Mouse (Mus musculus): Measurements from ENCODE around the gene Klf16.

The Klf16 gene

DNA sequence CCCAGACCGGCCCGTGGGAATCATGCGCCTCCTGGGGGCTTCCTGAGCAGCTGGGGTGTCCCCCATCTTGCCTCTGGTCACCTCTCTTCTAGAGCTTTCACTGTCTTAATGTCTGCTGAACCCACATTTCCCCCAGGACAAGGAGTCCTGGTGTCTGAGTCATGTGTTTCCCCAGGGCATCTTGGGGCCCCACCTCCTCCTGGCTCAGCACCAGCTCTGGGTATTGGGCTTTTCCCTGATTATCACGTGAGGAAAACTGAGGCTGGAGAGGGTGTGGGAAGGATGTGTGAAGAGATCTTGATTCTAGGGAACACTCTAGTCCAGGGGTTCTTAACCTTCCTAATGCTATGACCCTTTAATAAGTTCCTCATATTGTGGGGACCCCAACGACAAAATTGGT, 38.9 kb downstream of the Klf16 start:
- DNase-seq: no peak

DNA sequence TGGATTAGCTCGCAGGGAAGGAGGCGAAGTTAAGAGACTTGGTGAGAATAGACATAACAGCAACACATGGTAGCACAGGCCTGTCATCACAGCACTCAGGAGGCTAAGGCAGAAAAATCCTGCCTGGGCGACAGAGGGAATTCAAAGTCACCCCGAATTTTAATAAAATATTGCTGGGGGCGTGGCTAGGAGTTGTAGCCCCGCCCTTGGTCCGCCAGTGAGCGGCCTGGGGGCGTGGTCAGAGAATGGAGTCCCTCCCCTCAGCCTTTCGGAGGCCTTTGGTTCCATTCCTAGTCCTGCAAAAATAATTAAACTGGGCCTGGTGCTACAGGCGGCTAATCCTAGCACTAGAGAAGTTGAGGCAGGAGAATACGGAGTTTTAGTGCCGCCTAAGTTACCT, 41.4 kb downstream of the Klf16 start:
- DNase-seq: no peak

DNA sequence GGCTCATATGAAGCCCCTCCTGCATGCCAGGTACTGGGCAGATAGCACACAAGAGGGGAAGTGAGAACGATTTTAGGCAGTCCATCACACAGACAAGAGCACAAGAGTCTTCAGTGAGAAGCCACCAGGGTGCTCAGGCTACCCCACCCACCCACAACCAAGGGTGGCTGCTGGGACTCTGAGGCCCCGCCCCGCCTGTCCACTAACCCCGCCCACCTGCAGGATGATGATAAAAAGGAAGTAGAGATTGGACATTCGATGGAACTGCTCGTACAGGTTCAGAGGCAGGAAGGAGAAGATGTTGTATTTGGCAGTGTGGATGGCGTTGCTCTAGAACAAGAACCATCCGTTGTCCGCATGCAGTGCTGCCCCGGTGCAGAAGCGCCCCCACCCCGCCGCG, 42.0 kb downstream of the Klf16 start:
- no peak for DNase-seq

DNA sequence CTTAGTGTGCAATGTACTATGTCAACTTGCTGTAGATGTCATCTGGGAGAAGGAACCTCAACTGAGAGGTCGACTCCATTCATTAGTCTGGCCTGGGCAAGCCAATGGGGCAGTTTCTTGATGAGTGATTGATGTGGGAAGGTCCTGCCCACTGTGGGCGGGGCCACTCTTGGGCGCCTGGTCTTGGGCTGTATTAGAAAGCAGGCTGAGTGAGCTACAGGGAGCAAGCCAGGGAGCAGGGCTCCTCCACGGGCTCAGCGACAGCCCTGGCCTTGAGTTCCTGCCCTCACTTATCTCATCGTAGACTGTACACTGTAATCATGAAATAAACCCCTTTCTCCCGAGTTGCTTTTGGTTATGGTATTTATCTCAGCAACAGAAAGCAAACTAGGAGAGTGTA, 43.4 kb downstream of the Klf16 start:
- DNase-seq: no peak

DNA sequence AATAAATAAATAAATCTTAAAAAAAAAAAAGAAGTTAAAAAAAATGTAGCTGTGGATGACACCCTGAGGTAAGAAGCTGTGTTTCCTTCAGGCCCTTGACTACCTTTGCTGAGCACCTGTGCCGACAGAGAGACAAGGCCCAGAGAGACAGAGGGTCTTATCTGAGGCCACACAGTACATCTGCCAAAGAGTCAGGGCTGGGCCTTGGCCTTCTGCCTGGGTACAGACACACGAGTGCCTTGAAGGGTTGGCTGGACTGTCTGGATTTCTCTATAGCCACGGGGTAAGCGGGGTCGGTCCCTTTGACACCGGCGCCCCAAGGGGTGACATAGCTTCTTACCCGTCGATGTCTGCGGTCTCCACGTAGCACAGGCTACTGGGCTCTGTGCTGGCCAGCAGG, 44.3 kb downstream of the Klf16 start:
- no peak for DNase-seq

DNA sequence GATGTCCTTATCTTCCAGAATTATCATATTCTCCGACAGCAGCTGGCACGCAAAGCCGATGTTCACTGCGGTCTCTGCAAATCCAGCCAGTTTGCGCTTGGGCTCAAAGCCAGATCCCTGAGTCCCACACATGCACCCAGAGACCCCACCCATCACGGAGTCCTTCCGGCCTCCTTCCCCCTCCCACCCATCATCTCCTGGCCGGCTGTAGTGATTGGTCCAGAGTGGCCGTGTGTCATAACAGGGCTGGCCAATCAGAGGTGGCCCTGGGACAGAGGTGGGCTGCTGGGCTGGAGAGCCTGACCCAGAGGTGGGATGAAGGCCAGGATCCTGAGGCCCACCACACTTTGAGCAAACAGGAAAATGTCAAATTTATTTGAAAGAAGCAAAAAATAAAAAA, 50.9 kb downstream of the Klf16 start:
- no peak for DNase-seq

DNA sequence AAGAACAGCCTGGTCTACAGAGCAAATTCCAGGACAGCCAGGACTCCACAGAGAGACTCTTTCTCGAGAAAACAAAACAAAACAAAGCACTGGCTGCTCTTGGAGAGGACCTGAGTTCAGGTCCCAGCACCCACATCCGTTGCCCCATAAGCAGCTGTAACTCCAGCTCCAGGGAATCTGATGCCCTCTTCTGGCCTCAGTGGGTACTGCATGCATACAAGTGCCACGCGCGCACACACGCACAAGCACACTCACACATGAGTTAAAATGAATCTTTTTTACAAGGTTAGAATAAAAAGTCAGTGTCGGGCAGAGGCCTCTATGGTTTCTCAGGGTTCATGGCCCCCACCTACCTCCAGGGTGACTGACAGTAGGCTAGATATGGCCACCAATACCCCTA, 53.8 kb downstream of the Klf16 start:
- DNase-seq: no peak

DNA sequence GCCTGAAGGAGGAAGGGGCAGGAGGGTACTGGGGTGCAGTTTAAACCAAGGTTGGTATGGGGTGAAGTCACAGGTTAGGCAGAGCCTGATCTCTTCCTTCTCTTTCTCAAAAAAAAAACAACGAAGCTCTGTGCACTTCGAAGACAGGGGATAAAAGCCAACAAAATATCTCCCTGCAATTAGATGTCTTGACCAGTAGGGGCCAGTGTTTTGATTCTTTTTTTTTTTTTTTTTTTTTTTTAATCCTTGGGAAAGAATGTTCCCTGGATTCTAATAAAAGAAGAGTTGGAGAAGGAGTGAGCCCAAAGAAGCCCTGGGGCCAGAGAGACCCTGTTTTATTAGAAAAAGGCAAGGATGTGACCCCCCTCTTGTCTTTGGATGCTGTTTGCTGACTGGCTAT, 57.8 kb downstream of the Klf16 start:
- no peak for DNase-seq
